Mouse (Mus musculus): ENCODE data around the gene Lctl. TPM values are rescaled to one million over a fixed set of nuclear protein-coding genes. Genes with fewer than 3 reads are reported as not detected.

The Lctl gene
- total and polyA plus RNA-seq, 3 experiments = 0.21 to 0.38 TPM; not detected in 1

GRCm38 (mm10) chr9:64172145-64172815, 55.3 kb downstream of the Lctl start:
- peaks cover 71% of the 10 kb centered on the region for H3K79me2 ChIP-seq (replicated peaks; ENCODE audit: control insufficient read depth, extremely low read depth, insufficient read depth, poor library complexity, severe bottlenecking)
- no peak for DNase-seq (ENCODE audit: extremely low read depth)
- H3K9ac ChIP-seq (ENCODE audit: insufficient read depth, low read depth) = peak overlapping the region; percentile 78
- H3K27ac ChIP-seq (ENCODE audit: insufficient read depth, low read depth) = peak overlapping the region; percentile 76
- no peaks in the 10 kb centered on the region for H3K27me3 ChIP-seq (replicated peaks)
- in situ Hi-C loops (cut with MboI; ENCODE audit: low pct_ligation_motif_present, low pct_unique_long_range_greater_than_20kb, low sequenced_read_pairs) (no loop called here), dilution Hi-C loops (cut with MboI; ENCODE audit: extremely low pct_ligation_motif_present, extremely low pct_unique_long_range_greater_than_20kb, low sequenced_read_pairs) (no loop called here)
- peaks cover 0 to 35% of the 10 kb centered on the region in 2 experiments; a peak in 2 of 4 replicates for H3K4me1 ChIP-seq (ENCODE audit: control insufficient read depth in 1 of 2, insufficient read depth in 2 of 2)
- peaks cover 26 to 53% of the 10 kb centered on the region in 2 experiments for H3K36me3 ChIP-seq (replicated peaks in 1 of 2; ENCODE audit: control insufficient read depth in 1 of 2, insufficient read depth in 1 of 2, low read length in 1 of 2)
- TF ChIP-seq USF2 (conservative IDR thresholded peaks at IDR 0.05; ENCODE audit: low read depth, low read length) (no peak), CHD1 (IDR thresholded peaks at IDR 0.05; ENCODE audit: low read depth, low read length) (peak; percentile 71; the same call in 1 of the 2 replicates)
- no peaks in the 10 kb centered on the region for H3K9me3 ChIP-seq (replicated peaks; ENCODE audit: low read length)
- H3K4me3 ChIP-seq (replicated peaks in 1 of 3; ENCODE audit: low read depth in 2 of 3, low read length in 2 of 3, poor library complexity in 1 of 3) = peak overlapping the region; percentile 91 to 96 (median 92)
- H3K4me2 ChIP-seq (ENCODE audit: insufficient read depth, low read depth, poor library complexity, severe bottlenecking) = peak overlapping the region; percentile 98; the same call in 1 of the 2 replicates

- Histone ChIP-seq H3K27ac (ENCODE audit: insufficient read depth, low read depth) (peak within 1 kb of the TSS; percentile 76), H3K4me3 (replicated peaks in 1 of 3; ENCODE audit: low read depth in 2 of 3, low read length in 2 of 3, poor library complexity in 1 of 3) (peak within 1 kb of the TSS; percentile 91 to 96 (median 92)), H3K9ac (ENCODE audit: insufficient read depth, low read depth) (peak within 1 kb of the TSS; percentile 93), H3K36me3 (replicated peaks in 1 of 2; ENCODE audit: control insufficient read depth in 1 of 2, insufficient read depth in 1 of 2, low read length in 1 of 2) (peaks cover 32 to 54% of the 10 kb centered on the region in 2 experiments), H3K79me2 (replicated peaks; ENCODE audit: control insufficient read depth, extremely low read depth, insufficient read depth, poor library complexity, severe bottlenecking) (peaks cover 75% of the 10 kb centered on the region), H3K4me2 (ENCODE audit: insufficient read depth, low read depth, poor library complexity, severe bottlenecking) (peak within 1 kb of the TSS; percentile 98), H3K27me3 (replicated peaks) (no peaks in the 10 kb centered on the region), H3K4me1 (ENCODE audit: control insufficient read depth in 1 of 2, insufficient read depth in 2 of 2) (peaks cover 0 to 36% of the 10 kb centered on the region in 2 experiments; a peak in 2 of 4 replicates), H3K9me3 (replicated peaks; ENCODE audit: low read length) (no peaks in the 10 kb centered on the region)
- peak; percentile 82 for DNase-seq (ENCODE audit: extremely low read depth)
- dilution Hi-C loops (cut with MboI; ENCODE audit: extremely low pct_ligation_motif_present, extremely low pct_unique_long_range_greater_than_20kb, low sequenced_read_pairs) (no loop called here), in situ Hi-C loops (cut with MboI; ENCODE audit: low pct_ligation_motif_present, low pct_unique_long_range_greater_than_20kb, low sequenced_read_pairs) (no loop called here)
- TF ChIP-seq SMC3 (IDR thresholded peaks at IDR 0.05; ENCODE audit: low read depth, low read length) (no peak), RCOR1 (conservative IDR thresholded peaks at IDR 0.05; ENCODE audit: low read depth, low read length) (0 out of 2 replicates have a peak, but pooled peaks have one; percentile 19), EP300 (IDR thresholded peaks at IDR 0.05; ENCODE audit: low read length) (no peak), JUND (conservative IDR thresholded peaks at IDR 0.05; ENCODE audit: low read depth, low read length) (no peak), HCFC1 (IDR thresholded peaks at IDR 0.05; ENCODE audit: low read depth, low read length) (peak; percentile 87), JUN (IDR thresholded peaks at IDR 0.05; ENCODE audit: insufficient read depth, low read depth, low read length) (no peak), USF1 (IDR thresholded peaks at IDR 0.05; ENCODE audit: low read depth, low read length) (no peak), USF2 (conservative IDR thresholded peaks at IDR 0.05; ENCODE audit: low read depth, low read length) (no peak), KAT2A (IDR thresholded peaks at IDR 0.05; ENCODE audit: insufficient replicate concordance, low read length) (peak; percentile 99), ELF1 (IDR thresholded peaks at IDR 0.05; ENCODE audit: low read depth, low read length) (peak; percentile 85), CTCF (conservative IDR thresholded peaks at IDR 0.05 in 1 of 2, IDR thresholded peaks at IDR 0.05 in 1 of 2; ENCODE audit: low read depth in 2 of 2, low read length in 2 of 2) (no peak), IRF4 (IDR thresholded peaks at IDR 0.05; ENCODE audit: low read depth, low read length) (0 out of 2 replicates have a peak, but pooled peaks have one; percentile 51), E2F4 (IDR thresholded peaks at IDR 0.05; ENCODE audit: insufficient replicate concordance, low read depth, low read length) (peak; percentile 93), TBP (conservative IDR thresholded peaks at IDR 0.05; ENCODE audit: low read depth, low read length) (peak; percentile 99), MAZ (IDR thresholded peaks at IDR 0.05; ENCODE audit: low read depth, low read length) (peak; percentile 22; the same call in 1 of the 2 replicates), NRF1 (IDR thresholded peaks at IDR 0.05; ENCODE audit: low read depth, low read length) (peak; percentile 33; the same call in 1 of the 2 replicates), BHLHE40 (IDR thresholded peaks at IDR 0.05; ENCODE audit: low read depth, low read length) (no peak), NELFE (IDR thresholded peaks at IDR 0.05; ENCODE audit: low read depth, low read length) (peak; percentile 98), CHD2 (IDR thresholded peaks at IDR 0.05; ENCODE audit: low read length) (peak; percentile 99), MAX (IDR thresholded peaks at IDR 0.05; ENCODE audit: low read length) (peak; percentile 91), ZNF384 (IDR thresholded peaks at IDR 0.05; ENCODE audit: low read depth, low read length) (no peak), TCF12 (IDR thresholded peaks at IDR 0.05; ENCODE audit: low read depth, low read length) (peak; percentile 95), POLR2AphosphoS2 (IDR thresholded peaks at IDR 0.05; ENCODE audit: low read depth, low read length) (peak; percentile 96), UBTF (IDR thresholded peaks at IDR 0.05; ENCODE audit: low read depth, low read length) (0 out of 2 replicates have a peak, but pooled peaks have one; percentile 48), ZMIZ1 (IDR thresholded peaks at IDR 0.05; ENCODE audit: low read depth, low read length) (peak; percentile 76), SIN3A (IDR thresholded peaks at IDR 0.05; ENCODE audit: low read length) (peak; percentile 96), POLR2A (IDR thresholded peaks at IDR 0.05; ENCODE audit: low read depth, low read length) (peak; percentile 88), ETS1 (conservative IDR thresholded peaks at IDR 0.05; ENCODE audit: low read depth, low read length) (no peak)
These were observed 56.1 kb downstream of the Lctl start, which contains the start of the genes Zwilch and Rpl4 for GRCm38 (mm10) chr9:64172816-64173665. Zwilch (minus strand) TSS chr9:64173104. Rpl4 (plus strand) TSS chr9:64173375.
